Mouse (Mus musculus): ENCODE data around the gene Olfr960.

Olfr960 gene

DNA sequence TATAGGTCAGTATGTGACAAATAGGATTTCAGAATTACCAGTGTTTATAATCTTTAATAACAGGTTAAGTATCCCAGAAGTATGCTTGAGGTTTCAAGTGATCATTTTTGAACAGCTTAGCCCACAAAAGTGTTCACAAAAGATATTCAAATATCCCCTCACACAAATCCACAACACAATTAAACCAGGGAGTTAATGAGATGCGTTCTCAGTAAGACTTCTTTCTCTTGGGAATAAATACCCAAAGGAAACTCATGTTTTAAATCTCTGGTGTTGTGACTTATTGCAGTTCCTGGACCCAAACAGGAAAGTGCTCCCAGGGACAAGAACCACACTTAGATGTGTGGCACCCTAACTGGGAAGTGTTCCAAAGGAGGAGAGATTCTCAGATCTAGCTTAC lies at the start of gene Olfr960:
Gene Olfr960, plus strand, starts transcription at position 301 of the 400 bp plus-strand sequence.
- no peak for DNase-seq (ENCODE audit: inconsistent age in 2 of 2, low spot score in 1 of 2)

DNA sequence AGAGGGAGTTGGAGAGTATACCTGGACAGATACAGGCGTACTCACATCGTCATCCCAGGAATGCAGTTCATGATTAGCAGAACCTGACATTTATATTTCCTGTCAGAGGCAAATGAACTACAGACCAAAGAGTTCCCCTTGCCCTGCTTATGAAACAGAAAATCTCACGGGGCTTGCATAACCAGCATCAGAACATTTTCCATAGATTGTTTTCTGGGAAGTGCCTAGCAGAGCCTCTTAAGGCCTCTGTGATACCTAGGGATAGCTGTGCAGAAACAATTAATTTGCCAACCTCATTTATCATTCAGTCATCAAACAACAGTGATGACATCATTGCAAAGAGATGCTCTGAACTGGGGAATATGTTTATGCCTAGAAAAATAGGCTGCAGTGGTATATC lies 45.7 kb upstream of the Olfr960 start, which contains the start of gene Olfr959:
Gene Olfr959, minus strand, starts transcription at position 101 of the 400 bp plus-strand sequence.
- DNase-seq (ENCODE audit: inconsistent age in 2 of 2, low spot score in 1 of 2): no peak

DNA sequence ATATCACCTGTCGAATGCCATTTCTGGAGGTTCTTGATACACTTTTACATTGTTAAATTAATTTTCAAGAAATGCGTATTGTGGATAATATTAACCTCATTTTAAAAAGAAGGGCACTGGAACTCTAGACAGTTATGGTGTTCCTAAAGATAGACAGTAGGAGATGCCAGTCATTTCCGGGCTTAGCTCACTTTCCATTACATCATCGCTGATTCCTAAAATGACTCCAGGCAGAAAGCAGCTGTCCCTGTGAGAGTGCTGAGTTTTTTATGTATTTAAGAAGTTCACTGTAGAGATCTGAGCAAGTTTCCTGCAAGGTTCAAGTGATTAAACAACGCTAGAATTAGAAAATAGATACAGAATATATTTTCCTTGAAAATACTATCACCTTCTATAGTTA lies 44.1 kb upstream of the Olfr960 start:
- no peak for DNase-seq (ENCODE audit: inconsistent age in 2 of 2, low spot score in 1 of 2)

DNA sequence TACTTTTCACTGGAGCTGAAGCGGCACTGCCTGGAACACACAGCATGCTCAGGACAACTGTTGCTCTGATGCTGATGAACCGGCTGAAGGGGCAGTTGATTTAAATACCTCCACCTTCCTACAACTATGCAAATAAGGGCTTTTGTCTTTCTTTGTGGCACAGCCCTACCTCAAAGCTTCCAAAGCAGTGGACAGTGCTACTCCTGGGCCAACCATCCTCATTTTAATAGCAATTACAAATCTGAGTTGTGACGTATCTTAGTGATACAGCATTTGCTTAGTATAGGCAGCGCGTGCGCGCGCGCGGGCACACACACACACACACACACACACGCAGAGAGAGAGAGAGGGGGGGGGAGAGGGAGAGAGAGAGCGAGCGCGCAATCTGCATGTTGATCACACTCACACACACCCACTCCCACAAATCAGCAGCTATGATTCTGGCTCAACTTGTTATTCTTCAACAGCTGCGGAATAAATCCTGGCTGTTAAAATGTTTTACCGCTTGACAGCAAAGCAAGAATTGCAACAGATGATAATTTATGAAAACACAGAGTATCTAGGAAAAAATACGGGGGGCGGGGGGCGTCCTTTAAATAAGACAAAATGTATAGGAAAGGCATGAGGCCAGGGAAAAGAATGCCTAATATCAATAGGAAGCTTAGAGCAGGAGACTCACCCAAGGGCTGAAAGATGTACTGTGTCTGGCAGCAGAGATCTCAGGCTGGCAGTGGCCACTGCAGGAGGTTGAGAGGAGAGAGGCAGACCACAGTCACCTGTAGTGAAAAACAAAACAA lies 18.4 kb upstream of the Olfr960 start:
- DNase-seq (ENCODE audit: inconsistent age in 2 of 2, low spot score in 1 of 2): peak in 1 of 2 experiments; percentile 26

DNA sequence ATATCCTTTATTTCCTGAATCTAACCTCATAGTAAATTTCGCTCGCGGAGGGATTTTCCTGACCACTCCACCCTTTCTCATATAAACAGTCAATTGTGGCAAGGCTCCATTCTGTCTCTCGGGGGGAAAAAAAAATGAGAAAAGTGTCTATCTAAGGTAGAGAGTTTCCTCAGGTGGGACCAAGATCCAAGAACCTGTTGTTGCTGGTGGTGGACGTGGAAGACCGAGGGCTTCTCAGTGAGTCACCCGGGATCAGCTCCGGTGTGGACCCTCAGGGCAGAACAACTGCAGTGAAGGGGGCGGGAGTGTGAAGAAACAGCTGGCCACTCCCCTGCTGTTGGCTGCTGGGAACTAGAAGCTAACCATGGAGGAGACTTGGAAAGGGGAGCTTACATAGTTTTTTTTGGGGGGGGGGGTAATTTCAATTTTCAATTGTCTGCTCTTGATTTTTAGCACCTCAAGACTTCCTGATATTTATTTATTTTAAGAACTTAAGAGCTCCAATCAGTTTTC lies 17.8 kb upstream of the Olfr960 start:
- DNase-seq (ENCODE audit: inconsistent age in 2 of 2, low spot score in 1 of 2): peak; percentile 7 to 33

DNA sequence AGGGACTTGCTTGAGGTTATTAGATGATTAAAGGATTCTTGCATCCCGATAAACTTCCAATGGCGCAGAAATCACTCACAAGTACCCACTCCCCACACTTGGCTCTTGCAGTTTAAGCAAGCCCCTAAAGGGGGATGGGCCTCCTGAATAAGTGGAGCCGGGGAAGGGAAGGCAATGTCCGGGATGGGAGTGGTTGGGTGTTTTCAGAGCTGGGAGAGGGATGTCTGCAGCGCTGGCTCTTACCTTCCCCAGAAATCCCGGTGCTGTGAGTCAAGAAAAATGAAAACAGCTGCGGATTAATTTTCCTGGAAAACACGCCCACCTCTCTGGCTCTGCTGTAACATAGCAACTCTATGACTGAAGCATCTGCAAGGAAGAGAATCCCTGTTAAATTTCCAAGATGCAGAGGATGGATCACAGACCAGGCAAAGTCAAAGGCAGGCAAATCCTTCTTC lies 17.1 kb upstream of the Olfr960 start, which contains the start of gene AW551984:
Gene AW551984, minus strand, starts transcription at position 405 of the 455 bp plus-strand sequence.
- peak in 1 of 2 experiments; percentile 29 for DNase-seq (ENCODE audit: inconsistent age in 2 of 2, low spot score in 1 of 2)

DNA sequence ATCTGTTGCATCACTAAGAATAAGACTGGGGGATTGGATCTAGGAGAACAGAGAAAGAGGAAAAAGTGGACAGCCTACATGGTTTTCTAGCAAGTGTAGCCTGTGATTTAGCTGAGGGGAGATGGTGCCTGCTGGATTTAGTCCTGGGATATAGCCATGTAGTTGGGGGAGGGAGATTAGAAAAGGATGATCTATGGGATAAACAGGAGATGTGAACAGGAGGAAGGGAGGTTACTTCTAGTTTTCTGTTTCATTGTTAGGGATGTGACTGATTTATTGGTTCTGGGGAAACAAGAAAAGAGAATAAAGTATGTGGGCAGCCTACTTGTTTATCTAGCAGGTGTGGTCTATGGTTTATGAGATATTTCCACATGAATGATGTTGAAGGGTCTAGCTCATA lies 12.7 kb upstream of the Olfr960 start:
- no peak for DNase-seq (ENCODE audit: inconsistent age in 2 of 2, low spot score in 1 of 2)

DNA sequence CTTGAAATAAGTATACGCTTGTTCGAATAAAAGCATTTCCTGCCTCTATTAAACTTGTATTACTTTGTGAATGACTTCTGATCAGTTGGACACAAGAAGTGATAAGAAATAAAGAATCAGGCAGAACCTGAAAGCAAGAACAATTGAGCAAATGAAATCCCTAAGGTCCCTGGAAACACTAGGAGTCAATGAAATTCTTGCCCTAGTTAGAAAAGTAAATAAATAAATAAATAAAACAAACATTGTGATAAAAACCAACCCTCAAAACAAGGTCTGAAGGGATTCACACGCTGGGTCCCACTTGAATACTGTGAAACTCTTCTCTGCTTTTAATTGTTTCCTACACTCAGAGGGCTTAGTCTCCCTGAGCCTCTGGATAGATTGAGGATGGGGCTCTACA lies 10.8 kb upstream of the Olfr960 start, which contains the start of gene Olfr148:
Gene Olfr148, plus strand, starts transcription at position 301 of the 400 bp plus-strand sequence.
- DNase-seq (ENCODE audit: inconsistent age in 2 of 2, low spot score in 1 of 2): no peak

DNA sequence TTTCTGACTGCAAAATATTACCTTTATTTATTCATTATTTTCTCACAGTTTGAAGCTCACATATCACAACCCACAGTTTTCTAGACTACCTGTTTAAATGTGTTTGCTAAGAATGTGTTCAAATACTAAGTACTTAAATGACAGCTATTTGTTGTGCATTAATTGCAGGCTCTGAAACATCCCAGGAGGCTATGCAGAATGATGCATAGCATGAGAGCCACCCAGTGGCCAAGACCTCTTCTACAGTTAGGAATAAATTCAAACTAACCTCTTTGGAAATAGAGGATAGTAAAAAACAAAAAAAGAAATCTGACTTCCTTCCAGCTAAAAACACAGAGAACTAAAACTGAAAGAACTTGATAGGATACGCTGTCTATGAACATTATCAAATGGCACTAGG lies 9.2 kb upstream of the Olfr960 start:
- peak in 1 of 2 experiments; percentile 51 for DNase-seq (ENCODE audit: inconsistent age in 2 of 2, low spot score in 1 of 2)

DNA sequence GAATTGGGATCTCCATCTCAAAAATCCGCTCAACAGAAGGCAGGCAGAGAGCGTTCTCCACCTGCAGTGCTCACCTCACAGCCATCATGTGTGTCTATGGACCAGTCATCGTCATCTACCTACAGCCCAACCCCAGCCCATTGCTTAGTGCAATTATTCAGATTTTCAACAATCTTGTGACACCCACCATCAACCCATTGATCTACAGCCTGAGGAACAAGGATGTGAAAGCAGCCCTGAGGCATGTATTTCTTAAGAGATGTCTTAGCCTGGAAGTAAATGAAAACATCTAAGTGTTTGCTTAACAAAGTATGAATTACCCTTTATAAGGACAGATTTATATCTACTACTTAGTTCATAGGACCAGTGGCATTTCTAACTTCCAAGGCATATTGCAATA lies 2.6 kb downstream of the Olfr960 start:
- DNase-seq (ENCODE audit: inconsistent age in 2 of 2, low spot score in 1 of 2): no peak

DNA sequence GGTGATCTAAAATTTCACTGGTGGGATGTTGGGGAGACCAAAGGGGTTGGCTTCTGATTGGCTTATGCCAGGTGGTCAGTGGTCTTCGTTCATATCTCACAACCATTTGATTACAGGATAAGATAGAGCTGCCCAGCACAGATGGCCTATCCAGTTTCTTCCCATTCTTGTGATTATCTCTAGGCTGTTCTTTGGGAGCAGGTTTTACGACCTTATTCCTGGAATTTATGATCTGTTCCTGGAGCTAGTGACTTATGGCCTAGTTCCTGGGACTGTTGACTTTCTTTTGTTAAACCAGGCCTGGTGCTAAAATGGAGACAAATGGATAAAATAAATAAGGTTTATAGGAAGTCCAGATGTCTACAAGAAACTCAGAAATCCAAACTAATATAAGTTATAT lies 3.5 kb downstream of the Olfr960 start:
- no peak for DNase-seq (ENCODE audit: inconsistent age in 2 of 2, low spot score in 1 of 2)

DNA sequence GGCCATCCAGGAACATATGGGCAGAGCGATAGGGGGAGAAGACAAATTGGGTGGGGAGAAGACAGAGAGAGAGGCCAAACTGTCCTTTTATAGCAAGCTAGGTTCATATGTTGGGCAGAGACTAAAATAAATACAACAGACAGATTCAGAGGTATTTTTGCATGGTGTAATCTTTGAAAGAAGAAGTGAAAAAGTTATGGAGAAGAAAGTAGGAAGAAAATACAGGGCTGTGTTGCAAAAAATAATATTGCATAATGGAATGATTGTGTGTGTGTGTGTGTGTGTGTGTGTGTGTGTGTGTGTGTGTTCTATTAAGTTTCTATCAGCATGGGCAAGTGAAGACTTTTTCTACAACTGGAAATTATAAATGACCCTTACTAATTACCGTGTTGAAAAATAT lies 7.9 kb downstream of the Olfr960 start:
- DNase-seq (ENCODE audit: inconsistent age in 2 of 2, low spot score in 1 of 2): no peak

DNA sequence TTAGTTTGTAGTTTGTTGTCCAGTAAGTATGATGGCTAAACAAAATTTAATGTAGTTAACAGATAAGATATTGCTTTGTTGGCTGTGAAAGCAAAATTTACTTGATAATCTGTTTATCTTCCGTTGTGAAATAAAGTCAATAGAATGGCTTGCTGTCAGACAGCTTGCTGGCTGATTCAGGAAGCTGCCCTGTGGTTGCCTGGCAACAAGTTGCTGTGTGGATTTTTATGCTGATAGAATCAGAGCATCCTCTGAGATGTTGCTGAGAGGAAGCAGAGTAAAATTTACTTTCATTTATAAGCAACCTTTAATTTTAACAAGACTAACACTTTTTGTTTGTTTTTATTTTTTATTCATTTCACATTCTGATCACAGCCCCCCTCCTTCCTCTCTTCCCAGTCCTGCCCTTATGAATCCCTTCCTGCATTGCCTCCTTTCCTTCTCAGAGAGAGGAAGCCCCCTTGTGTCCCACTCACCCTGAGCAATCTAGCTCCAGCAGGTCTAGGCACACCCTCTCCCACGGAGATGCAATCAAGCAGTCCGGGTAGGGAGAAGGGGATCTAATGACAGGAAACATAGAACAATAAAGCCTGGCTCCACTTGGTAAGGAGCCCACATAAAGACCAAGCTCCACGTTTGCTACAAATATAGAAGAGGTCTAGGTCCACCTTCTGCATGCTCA lies 12.9 kb downstream of the Olfr960 start:
- no peak for DNase-seq (ENCODE audit: inconsistent age in 2 of 2, low spot score in 1 of 2)

DNA sequence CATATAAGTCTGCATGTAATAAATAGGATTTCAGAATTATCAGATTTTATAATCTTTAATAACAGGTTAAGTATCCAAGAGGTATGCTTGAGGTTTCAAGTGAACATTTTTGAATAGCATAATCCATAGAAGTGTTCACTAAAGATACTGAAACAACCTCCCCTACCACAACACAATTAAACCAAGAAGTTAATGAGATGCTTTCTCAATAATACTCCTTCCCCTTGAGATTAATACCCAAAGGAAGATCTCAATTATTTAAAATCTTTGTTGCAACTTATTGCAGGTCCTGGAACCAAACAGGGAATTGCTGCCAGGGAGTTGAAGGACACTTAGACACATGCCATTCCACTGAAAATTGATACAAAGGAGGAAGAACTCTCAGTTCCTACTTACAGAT lies 23.6 kb downstream of the Olfr960 start, which contains the start of gene Olfr961:
Gene Olfr961, plus strand, starts transcription at position 301 of the 400 bp plus-strand sequence.
- no peak for DNase-seq (ENCODE audit: inconsistent age in 2 of 2, low spot score in 1 of 2)

DNA sequence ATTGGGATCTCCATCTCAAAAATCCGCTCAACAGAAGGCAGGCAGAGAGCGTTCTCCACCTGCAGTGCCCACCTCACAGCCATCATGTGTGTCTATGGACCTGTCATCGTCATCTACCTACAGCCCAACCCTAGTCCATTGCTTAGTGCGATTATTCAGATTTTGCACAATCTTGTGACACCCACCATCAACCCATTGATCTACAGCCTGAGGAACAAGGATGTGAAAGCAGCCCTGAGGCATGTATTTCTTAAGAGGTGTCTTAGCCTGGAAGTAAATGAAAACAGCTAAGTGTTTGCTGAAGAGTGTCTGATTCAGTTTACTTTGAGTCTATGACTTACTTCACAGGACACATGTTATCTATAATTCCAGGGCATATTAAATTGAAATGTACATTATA lies 26.2 kb downstream of the Olfr960 start:
- no peak for DNase-seq (ENCODE audit: inconsistent age in 2 of 2, low spot score in 1 of 2)

DNA sequence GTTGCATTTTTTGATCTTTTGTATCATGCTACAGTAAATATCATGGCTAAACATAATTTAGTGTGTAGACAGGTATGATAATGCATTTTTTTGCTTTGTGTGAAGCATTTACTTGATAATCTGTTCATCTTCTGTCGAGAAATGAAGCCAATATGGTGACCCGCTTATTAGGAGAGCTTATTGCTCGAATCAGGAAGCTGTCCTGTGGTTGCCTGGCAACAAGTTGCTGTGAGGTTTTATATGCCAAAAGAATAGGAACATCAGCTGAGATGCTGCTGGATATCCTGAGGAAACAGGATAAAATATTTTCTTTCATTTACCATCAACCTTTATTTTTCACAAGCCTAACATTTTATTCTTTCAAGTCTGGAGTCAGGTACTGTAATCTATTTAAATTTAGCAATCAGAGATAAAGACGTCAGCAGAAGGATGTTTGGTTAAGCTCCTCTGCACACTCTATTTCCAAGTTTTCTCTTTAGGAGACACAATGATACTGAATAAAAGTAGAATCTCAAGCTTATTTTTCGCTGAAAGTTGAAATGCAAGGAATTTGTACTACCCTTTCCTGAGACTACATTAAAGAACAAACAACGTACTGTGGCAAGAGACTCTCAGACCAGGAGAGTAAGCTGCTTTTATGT lies 33.7 kb downstream of the Olfr960 start:
- no peak for DNase-seq (ENCODE audit: inconsistent age in 2 of 2, low spot score in 1 of 2)

DNA sequence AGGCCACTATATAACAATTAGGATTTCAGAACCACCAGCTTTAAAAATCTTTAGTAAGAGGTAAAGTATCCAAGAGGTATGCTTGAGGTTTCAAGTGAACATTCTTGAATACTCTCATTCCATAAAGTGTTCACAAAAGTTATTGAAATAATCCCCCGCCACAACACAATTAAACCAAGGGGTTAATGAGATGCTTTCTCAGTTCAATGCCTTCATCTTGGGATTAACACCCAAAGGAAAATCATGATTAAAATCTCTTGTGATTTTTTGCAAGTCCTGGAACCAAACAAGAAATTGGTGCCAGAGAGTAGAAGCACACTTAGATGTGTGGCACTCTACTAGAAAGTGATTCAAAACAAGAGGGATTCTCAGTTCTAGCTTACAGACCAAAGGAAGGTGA lies 45.7 kb downstream of the Olfr960 start, which contains the start of gene Olfr963:
Gene Olfr963, plus strand, starts transcription at position 301 of the 400 bp plus-strand sequence.
- no peak for DNase-seq (ENCODE audit: inconsistent age in 2 of 2, low spot score in 1 of 2)

DNA sequence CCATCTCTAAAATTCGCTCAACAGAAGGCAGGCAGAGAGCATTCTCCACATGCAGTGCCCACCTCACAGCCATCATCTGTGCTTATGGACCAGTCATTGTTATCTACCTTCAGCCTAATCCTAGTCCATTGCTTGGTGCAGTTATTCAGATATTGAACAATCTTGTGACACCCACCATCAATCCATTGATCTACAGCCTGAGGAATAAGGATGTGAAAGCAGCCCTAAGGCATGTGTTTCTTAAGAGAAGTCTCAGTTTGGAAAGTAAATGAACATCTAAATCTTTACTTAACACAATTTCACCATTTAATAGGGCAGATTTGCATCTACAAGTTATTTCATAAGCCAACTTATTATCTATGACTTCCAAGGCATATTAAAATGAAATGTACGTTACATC lies 48.5 kb downstream of the Olfr960 start:
- no peak for DNase-seq (ENCODE audit: inconsistent age in 2 of 2, low spot score in 1 of 2)

Data from adrenal gland, adult (tissue).